Mouse (Mus musculus) limb, embryonic 12.5 days (tissue): Measurements from ENCODE around the gene Vmn2r87. TPM values are rescaled to one million over a fixed set of nuclear protein-coding genes. Genes with fewer than 3 reads are reported as not detected.

Source experiments
- polyA plus RNA-seq: library from polyadenylated mRNA; unstranded; fragments of >200 nt; fragmentation: Nextera tagmentation; extraction: Ambion mirVana; gene quantifications from 2 replicates; pipeline ENCODE4 v1.2.1, GENCODE M21; 2016

The Vmn2r87 gene
- polyA plus RNA-seq, 1 experiment from 2014 or later = 0.08 TPM

Other genes with a start within 250 kb of the Vmn2r87 start
- 0.06 TPM in 1 of 2 replicates, not detected in the other for gene Neurod4, start 217.2 kb downstream of the Vmn2r87 start, polyA plus RNA-seq
- gene Tespa1, start 174.5 kb downstream of the Vmn2r87 start, polyA plus RNA-seq = 0.13 and 0.20 TPM in 2 replicates
- gene Vmn2r84, start 103.1 kb downstream of the Vmn2r87 start, polyA plus RNA-seq = not detected in 2 replicates
- gene Vmn2r85, start 67.7 kb downstream of the Vmn2r87 start, polyA plus RNA-seq = not detected in 2 replicates
- gene Vmn2r86, start 41.3 kb downstream of the Vmn2r87 start, polyA plus RNA-seq = not detected in 2 replicates